Mouse (Mus musculus) intestine, embryonic 16.5 days (tissue): ENCODE results near the gene E2f3. TPM values are rescaled to one million over a fixed set of nuclear protein-coding genes. Genes with fewer than 3 reads are reported as not detected.

Experiments used
- ATAC-seq: fragments of 200-750 bp; cut with Nextera tagmentation; 2 replicates; pipeline ENCODE4 v1.8.0; 2017; ENCODE audit warnings: moderate TSS enrichment, moderate library complexity
- H3K27ac ChIP-seq: fragments of 300-500 bp; sonication (generic); 2 replicates; pipeline ENCODE4 v1.5.1; 2014; ENCODE audit warnings: mild to moderate bottlenecking, low read length
- H3K27me3 ChIP-seq: fragments of 300-500 bp; sonication (generic); replicated peaks from 2 replicates; pipeline ENCODE4 v1.6.1; 2014; ENCODE audit warnings: low read length, control low read depth, mixed read lengths; ENCODE audit not compliant: control insufficient read depth, insufficient read depth
- H3K36me3 ChIP-seq: fragments of 300-500 bp; sonication (generic); 2 replicates; pipeline ENCODE4 v1.6.1; 2014; ENCODE audit warnings: low read length, control low read depth; ENCODE audit not compliant: control insufficient read depth, insufficient read depth
- H3K4me1 ChIP-seq: fragments of 300-500 bp; sonication (generic); 2 replicates; pipeline ENCODE4 v1.6.1; 2014; ENCODE audit warnings: low read length, control low read depth, mixed read lengths; ENCODE audit not compliant: control insufficient read depth, insufficient read depth
- H3K4me2 ChIP-seq: fragments of 300-500 bp; sonication (generic); 2 replicates; pipeline ENCODE4 v1.6.1; 2014; ENCODE audit warnings: low read depth, low read length, control low read depth
- H3K4me3 ChIP-seq: fragments of 300-500 bp; sonication (generic); 2 replicates; pipeline ENCODE4 v1.5.1; 2014; ENCODE audit warnings: mild to moderate bottlenecking, low read length
- H3K9ac ChIP-seq: fragments of 300-500 bp; sonication (generic); 2 replicates; pipeline ENCODE4 v1.6.1; 2014; ENCODE audit warnings: low read depth, low read length
- H3K9me3 ChIP-seq: fragments of 300-500 bp; sonication (generic); 2 replicates; pipeline ENCODE4 v1.6.1; 2016; ENCODE audit warnings: low read length, control low read depth; ENCODE audit not compliant: control insufficient read depth
- WGBS: fragments of 180-500 bp; shearing (Covaris S2); extraction: QIAGEN DNeasy Blood & Tissue Kit; methylation state at CpG from one replicate; pipeline ENCODE4 v1.1.7; 2014; 5-methylcytosine and 5-hydroxymethylcytosine counted together
- polyA plus RNA-seq: library from polyadenylated mRNA; unstranded; fragments of >200 nt; fragmentation: Nextera tagmentation; extraction: Ambion mirVana; gene quantifications from 2 replicates; pipeline ENCODE4 v1.2.1, GENCODE M21; 2015

The E2f3 gene
- polyA plus RNA-seq, 1 experiment from 2014 or later: 6.7 TPM

GRCm38 (mm10) chr13:29944915-29945570, 40.8 kb downstream of the E2f3 start:
- 0 out of 2 replicates have a peak, but pooled peaks cover 4% of the 10 kb centered on the region for H3K4me1 ChIP-seq
- no peak overlapping the region for H3K4me3 ChIP-seq
- H3K9me3 ChIP-seq: no peaks in the 10 kb centered on the region
- no peaks in the 10 kb centered on the region for H3K36me3 ChIP-seq
- H3K4me2 ChIP-seq: no peak overlapping the region
- H3K27ac ChIP-seq: no peak overlapping the region
- H3K9ac ChIP-seq: no peak overlapping the region
- WGBS: 60% methylated on average over 9 of the region's 9 CpGs
- ATAC-seq: no peak
- H3K27me3 ChIP-seq: no peaks in the 10 kb centered on the region

- no peak overlapping the region for H3K27ac ChIP-seq
Measured at GRCm38 (mm10) chr13:29944493-29944892, 41.4 kb downstream of the E2f3 start.

GRCm38 (mm10) chr13:29943541-29944039, 42.3 kb downstream of the E2f3 start:
- 79% methylated on average over 3 of the region's 3 CpGs for WGBS
- no peak overlapping the region for H3K9ac ChIP-seq
- no peak overlapping the region for H3K27ac ChIP-seq
- H3K36me3 ChIP-seq: no peaks in the 10 kb centered on the region
- 0 out of 2 replicates have a peak, but pooled peaks cover 4% of the 10 kb centered on the region for H3K4me1 ChIP-seq
- H3K9me3 ChIP-seq: no peaks in the 10 kb centered on the region
- no peak overlapping the region for H3K4me2 ChIP-seq
- no peak overlapping the region for H3K4me3 ChIP-seq
- ATAC-seq: no peak
- no peaks in the 10 kb centered on the region for H3K27me3 ChIP-seq

More at GRCm38 (mm10) chr13:29944493-29944892, 41.4 kb downstream of the E2f3 start:
- 0 out of 2 replicates have a peak, but pooled peaks cover 4% of the 10 kb centered on the region for H3K4me1 ChIP-seq
- no peak overlapping the region for H3K4me3 ChIP-seq
- H3K4me2 ChIP-seq: no peak overlapping the region
- H3K27me3 ChIP-seq: no peaks in the 10 kb centered on the region
- no peaks in the 10 kb centered on the region for H3K9me3 ChIP-seq
- WGBS: 72% methylated on average over 8 of the region's 8 CpGs
- no peaks in the 10 kb centered on the region for H3K36me3 ChIP-seq
- no peak for ATAC-seq
- H3K9ac ChIP-seq: no peak overlapping the region

GRCm38 (mm10) chr13:29940071-29940470, 45.8 kb downstream of the E2f3 start:
- Histone ChIP-seq H3K4me1 (0 out of 2 replicates have a peak, but pooled peaks cover 4% of the 10 kb centered on the region), H3K9me3 (no peaks in the 10 kb centered on the region), H3K27me3 (no peaks in the 10 kb centered on the region), H3K4me2 (no peak overlapping the region), H3K36me3 (no peaks in the 10 kb centered on the region), H3K9ac (no peak overlapping the region), H3K27ac (no peak overlapping the region), H3K4me3 (no peak overlapping the region)
- 72% methylated on average over 7 of the region's 7 CpGs for WGBS
- no peak for ATAC-seq

- no peak for ATAC-seq
- Histone ChIP-seq H3K27ac (no peak overlapping the region), H3K4me2 (no peak overlapping the region), H3K4me3 (no peak overlapping the region), H3K27me3 (no peaks in the 10 kb centered on the region), H3K4me1 (0 out of 2 replicates have a peak, but pooled peaks cover 4% of the 10 kb centered on the region), H3K36me3 (no peaks in the 10 kb centered on the region), H3K9ac (no peak overlapping the region), H3K9me3 (no peaks in the 10 kb centered on the region)
- WGBS: 78% methylated on average over 4 of the region's 4 CpGs
Measured at GRCm38 (mm10) chr13:29939399-29939798, 46.5 kb downstream of the E2f3 start.

- Histone ChIP-seq H3K4me3 (no peak overlapping the region), H3K9ac (no peak overlapping the region), H3K27ac (no peak overlapping the region), H3K4me1 (0 out of 2 replicates have a peak, but pooled peaks cover 4% of the 10 kb centered on the region), H3K36me3 (no peaks in the 10 kb centered on the region), H3K9me3 (no peaks in the 10 kb centered on the region), H3K4me2 (no peak overlapping the region), H3K27me3 (no peaks in the 10 kb centered on the region)
- WGBS: 72% methylated on average over 6 of the region's 6 CpGs
- no peak for ATAC-seq
Measured at GRCm38 (mm10) chr13:29938776-29939175, 47.1 kb downstream of the E2f3 start.

GRCm38 (mm10) chr13:29926168-29926567, 59.7 kb downstream of the E2f3 start:
- Histone ChIP-seq H3K27ac (no peak overlapping the region), H3K27me3 (no peaks in the 10 kb centered on the region), H3K4me2 (no peak overlapping the region), H3K36me3 (no peaks in the 10 kb centered on the region), H3K4me3 (no peak overlapping the region), H3K4me1 (no peaks in the 10 kb centered on the region), H3K9me3 (no peaks in the 10 kb centered on the region), H3K9ac (no peak overlapping the region)
- no peak for ATAC-seq
- WGBS: 75% methylated on average over 3 of the region's 3 CpGs

- ATAC-seq: no peak
- Histone ChIP-seq H3K27ac (no peak overlapping the region), H3K4me3 (no peak overlapping the region), H3K4me1 (no peaks in the 10 kb centered on the region), H3K4me2 (no peak overlapping the region), H3K9ac (no peak overlapping the region), H3K27me3 (no peaks in the 10 kb centered on the region), H3K36me3 (0 out of 2 replicates have a peak, but pooled peaks cover 2% of the 10 kb centered on the region), H3K9me3 (no peaks in the 10 kb centered on the region)
- 86% methylated on average over 7 of the region's 7 CpGs for WGBS
Measured at GRCm38 (mm10) chr13:29919841-29920240, 66.0 kb downstream of the E2f3 start.

- Histone ChIP-seq H3K9me3 (no peaks in the 10 kb centered on the region), H3K4me3 (no peak overlapping the region), H3K9ac (no peak overlapping the region), H3K4me1 (no peaks in the 10 kb centered on the region), H3K36me3 (peaks cover 11% of the 10 kb centered on the region; the same call in 1 of the 2 replicates), H3K27ac (no peak overlapping the region), H3K4me2 (no peak overlapping the region), H3K27me3 (no peaks in the 10 kb centered on the region)
- WGBS: 59% methylated on average over 1 of the region's 1 CpGs
- ATAC-seq: no peak
Measured at GRCm38 (mm10) chr13:29916561-29916960, 69.3 kb downstream of the E2f3 start.
